Mouse (Mus musculus): ENCODE measurements around the gene Smtnl1. TPM values are rescaled to one million over a fixed set of nuclear protein-coding genes. Genes with fewer than 3 reads are reported as not detected.
"Not testable (repeated sequence)": the region's sequence is repeated elsewhere in the genome, so short reads cannot be mapped to it uniquely, and the experiment has no call there.

Gene Smtnl1
- total RNA-seq, 2 experiments from 2014 or later: not detected

GRCm38 (mm10) chr2:84838993-84839980 lies 16.8 kb upstream of the Smtnl1 start:
- no peak for DNase-seq (ENCODE audit: extremely low spot score in 1 of 2, low spot score in 1 of 2)

GRCm38 (mm10) chr2:84838593-84838949 lies 16.1 kb upstream of the Smtnl1 start, which contains the start of gene Slc43a1:
Slc43a1 (plus strand) TSS chr2:84838850.
- DNase-seq (ENCODE audit: extremely low spot score in 1 of 2, low spot score in 1 of 2): no peak

DNA sequence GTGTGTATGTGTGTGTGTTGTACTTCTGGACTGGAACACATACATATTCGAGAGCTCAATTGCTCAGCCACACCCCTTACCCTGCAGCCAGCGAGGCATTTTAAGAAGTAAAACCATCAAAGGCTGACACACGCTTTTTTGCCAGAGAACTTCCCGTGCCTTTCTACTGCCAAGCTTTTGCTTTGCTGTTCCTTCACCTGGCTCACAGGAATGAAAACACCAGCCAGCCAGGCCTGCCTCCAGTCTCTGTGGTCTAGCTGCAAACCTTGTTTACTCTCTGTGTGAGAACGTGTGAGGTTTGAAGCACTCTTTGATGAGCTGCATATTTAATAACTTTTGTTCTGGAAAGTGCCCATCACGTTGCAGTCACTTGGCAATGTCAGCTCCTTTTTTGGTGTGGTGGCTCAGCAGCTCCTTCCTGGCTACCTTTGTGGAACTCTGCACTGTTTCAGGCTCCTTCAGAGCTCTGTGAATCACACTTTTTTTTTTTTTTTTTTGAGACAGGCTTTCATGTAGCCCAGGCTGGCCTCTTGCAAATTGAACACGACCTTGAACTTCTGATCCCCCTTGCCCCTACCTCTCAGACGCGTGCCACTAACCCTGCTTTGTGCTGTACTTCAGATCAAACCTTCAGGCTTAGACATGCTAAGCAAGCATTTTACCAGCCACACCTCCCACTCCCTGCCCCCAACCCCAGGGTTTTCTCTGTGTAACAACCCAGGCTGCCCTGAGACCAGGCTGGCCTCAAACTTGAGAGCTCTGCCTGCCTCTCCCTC lies 15.6 kb upstream of the Smtnl1 start:
- no peak for DNase-seq (ENCODE audit: extremely low spot score in 1 of 2, low spot score in 1 of 2)

- no peak for DNase-seq (ENCODE audit: extremely low spot score in 1 of 2, low spot score in 1 of 2)
Observed at GRCm38 (mm10) chr2:84837107-84837506, 14.7 kb upstream of the Smtnl1 start.

- peak; percentile 67 to 88 for DNase-seq (ENCODE audit: extremely low spot score in 1 of 2, low spot score in 1 of 2)
Observed at GRCm38 (mm10) chr2:84831666-84832391, 9.4 kb upstream of the Smtnl1 start.

GRCm38 (mm10) chr2:84827283-84827920 lies 5.0 kb upstream of the Smtnl1 start:
- no peak for DNase-seq (ENCODE audit: extremely low spot score in 1 of 2, low spot score in 1 of 2)

DNA sequence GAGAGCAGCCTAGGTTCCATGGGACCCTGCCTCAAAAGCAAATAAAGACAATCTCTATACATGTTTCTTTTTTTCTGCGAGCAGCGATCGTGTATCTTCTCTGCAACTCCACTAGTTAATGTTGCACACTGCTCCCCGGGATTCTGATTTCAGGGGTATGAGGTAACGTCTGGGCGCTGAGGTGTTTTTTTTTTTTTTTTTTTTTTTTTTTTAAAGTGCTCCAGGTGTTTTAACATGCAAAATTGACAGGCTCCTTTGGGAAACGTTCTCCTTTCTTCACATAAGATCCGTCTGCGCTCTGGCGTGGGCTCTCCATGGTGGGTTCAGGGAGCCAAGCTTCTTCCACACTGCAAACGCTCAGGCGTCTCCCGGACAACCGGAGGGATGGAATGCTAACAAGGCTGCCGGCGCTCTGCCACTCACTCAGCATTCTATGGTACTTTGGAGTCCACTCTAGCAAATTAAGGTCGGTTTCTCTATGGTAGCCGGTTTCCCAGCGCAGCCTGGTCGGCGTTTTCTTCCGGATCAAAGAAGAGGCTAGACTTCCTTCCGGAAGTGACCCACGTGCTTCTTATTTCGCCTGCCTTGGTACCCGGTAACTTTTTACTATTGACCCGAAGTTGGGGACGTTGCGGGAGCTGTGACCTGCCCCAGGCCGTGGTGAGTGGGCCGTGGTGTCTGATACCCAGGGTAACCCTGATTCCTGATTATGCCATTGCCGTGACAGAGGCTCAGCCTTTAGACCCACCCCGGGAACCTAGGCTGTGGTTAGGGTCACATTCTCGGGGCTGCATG lies 4.2 kb upstream of the Smtnl1 start, which contains the start of gene Timm10:
Timm10 (plus strand) TSS at position 510 of the 795 bp plus-strand sequence.
- DNase-seq (ENCODE audit: extremely low spot score in 1 of 2, low spot score in 1 of 2): peak; percentile 67 to 72

- no peak for DNase-seq (ENCODE audit: extremely low spot score in 1 of 2, low spot score in 1 of 2)
Observed at GRCm38 (mm10) chr2:84823237-84823636, 785 bp upstream of the Smtnl1 start.

DNA sequence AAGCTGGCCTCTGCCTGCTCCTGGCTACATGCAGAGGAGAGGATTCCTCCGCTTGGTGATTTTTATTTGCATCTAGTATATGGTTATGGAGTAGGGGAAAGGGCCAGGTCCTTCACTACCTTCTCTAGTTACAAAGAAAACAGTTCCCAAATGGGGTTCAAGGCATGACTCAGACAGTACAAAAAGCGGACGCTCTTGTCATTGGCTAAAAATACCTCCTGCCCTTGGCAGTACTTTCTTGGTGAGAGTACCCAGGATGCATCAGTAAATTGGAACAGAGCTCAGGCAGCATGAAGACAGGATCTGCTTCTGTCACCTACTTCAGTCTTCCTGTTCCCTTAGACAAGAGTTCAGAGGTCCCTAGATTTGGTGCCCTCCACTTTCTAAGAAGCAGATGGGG lies 2.6 kb downstream of the Smtnl1 start:
- no peak for DNase-seq (ENCODE audit: extremely low spot score in 1 of 2, low spot score in 1 of 2)

- DNase-seq (ENCODE audit: extremely low spot score in 1 of 2, low spot score in 1 of 2): no peak
Observed at GRCm38 (mm10) chr2:84812676-84813075, 9.8 kb downstream of the Smtnl1 start.

DNA sequence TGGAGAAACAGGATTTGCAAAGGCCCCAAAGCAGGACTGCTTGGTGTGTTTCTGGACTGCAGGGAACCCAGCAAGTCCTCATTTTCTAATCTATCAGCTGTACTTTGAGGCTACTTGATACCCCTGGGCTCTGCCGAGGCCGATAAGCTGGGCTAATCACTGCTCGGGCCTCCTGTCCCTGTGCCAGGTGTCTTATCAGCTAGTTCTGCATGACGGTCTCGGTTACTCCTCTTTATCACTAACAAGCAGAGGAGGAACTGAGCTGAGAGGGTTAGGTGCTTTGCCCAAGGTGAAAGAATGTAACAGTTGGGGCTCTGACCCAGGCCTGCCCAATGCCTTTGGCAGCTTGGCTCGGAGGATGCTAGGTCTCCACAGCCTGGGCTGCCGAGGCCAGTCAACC lies 10.6 kb downstream of the Smtnl1 start:
- no peak for DNase-seq (ENCODE audit: extremely low spot score in 1 of 2, low spot score in 1 of 2)

DNA sequence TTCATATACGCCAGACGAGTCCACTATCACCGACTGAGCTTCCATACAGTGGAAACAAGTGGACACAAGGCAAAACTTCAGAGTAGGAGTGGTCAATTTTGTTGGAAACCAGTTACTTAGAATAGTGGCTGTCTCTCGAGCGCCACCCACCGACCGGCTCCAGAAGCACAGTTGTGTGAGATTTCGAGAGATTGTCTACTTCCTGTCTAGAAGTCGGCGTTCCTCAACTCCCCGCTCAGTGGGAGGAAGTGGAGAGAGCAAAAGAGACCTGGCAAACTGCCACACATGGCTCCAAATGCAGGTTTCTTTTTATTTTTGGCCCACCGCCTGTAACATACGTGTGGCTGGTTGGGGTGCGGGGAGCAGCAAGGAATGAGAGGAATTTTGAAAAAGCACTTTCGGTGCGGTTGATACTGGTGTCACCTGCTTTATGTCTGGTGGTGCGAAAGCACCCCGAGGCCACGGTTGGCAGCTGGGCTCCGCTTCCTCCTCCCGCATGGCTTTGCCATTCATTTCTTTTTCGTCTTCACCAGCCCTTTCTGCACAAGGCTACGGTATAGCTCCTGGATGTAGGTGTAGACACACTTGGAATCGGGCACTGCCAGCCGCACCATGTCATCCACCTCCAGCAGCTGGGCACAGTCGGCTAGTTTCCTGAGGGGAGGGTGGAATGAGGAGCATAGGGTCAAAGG lies 11.4 kb downstream of the Smtnl1 start:
- peak; percentile 69 to 87 for DNase-seq (ENCODE audit: extremely low spot score in 1 of 2, low spot score in 1 of 2)

GRCm38 (mm10) chr2:84810526-84810885 lies 11.9 kb downstream of the Smtnl1 start:
- DNase-seq (ENCODE audit: extremely low spot score in 1 of 2, low spot score in 1 of 2): no peak

DNA sequence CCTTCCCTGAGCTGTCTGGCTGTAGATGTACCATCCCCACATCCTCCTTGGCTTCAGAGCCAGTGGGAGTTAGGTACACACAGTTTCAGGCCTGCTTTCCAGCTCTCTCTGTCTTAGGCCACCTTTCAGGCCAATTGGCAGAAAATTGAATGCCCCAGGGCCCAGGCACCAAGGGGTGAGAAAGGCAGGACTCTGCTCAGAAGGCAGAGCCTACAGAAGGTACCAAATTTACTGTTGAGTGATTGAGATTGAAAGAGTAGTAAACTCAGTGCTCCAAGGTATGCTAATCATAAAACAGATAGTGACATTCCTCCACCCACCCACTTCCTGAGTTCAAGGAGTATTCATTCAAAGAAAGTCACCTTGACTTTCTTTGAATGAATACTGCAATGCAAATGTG lies 13.1 kb downstream of the Smtnl1 start:
- no peak for DNase-seq (ENCODE audit: extremely low spot score in 1 of 2, low spot score in 1 of 2)

DNA sequence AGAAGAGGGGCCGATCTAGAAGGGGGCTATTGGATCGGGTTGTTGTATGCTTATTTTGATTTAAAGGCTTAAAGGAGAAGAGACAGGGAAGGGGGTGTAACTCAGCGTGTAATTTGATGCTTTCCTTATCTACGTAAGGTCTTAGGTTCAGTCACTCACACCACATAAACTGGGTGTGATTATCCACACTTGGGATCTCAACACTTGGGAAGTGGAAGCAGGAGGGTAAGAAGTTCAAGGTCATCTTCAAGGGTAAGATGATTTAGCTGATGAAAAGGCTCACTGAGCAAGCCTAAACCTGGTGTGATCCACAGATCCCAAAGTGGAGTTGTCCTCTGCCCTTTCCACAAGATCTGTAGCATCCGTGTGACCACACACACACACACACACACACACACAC lies 15.9 kb downstream of the Smtnl1 start:
- no peak for DNase-seq (ENCODE audit: extremely low spot score in 1 of 2, low spot score in 1 of 2)

DNA sequence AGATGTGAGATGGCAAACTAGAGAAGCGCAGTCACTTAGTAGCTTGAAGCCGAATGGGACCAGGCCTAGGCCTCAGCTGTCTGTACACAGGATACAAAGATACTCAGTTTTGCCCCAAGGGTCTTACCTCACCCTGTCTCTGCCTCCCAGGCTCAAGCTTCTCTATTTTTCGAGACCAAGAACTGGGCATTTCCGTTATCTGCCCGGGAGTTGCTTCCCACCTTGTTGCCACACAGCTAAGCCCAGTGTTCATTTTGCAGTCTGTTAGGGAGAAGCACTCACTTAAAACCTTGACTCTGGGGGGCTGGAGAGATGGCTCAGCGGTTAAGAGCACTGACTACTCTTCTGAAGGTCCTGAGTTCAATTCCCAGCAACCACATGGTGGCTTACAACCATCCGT lies 18.5 kb downstream of the Smtnl1 start:
- DNase-seq (ENCODE audit: extremely low spot score in 1 of 2, low spot score in 1 of 2): no peak

- not testable (repeated sequence) for DNase-seq (ENCODE audit: extremely low spot score in 1 of 2, low spot score in 1 of 2)
Observed at GRCm38 (mm10) chr2:84801223-84801622, 21.2 kb downstream of the Smtnl1 start.

DNA sequence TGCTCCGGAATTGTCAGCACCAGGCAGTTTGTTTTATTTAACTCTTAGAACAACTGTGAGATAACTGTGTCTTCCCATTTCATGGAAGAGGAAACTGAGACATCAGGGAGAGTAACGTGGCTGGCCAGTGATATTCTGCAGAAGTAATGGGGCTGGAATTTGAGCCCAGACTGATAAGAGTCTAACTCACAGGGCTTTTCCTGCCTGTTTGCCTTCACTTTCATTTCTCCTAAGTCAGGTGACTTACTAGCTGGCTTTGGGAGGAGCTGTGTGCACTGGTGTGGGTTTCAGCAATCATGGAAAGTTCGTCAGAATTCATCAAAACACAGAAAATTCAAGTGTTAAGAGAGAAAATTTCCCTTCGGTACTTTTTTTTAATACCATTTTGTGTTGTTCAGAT lies 22.1 kb downstream of the Smtnl1 start:
- DNase-seq (ENCODE audit: extremely low spot score in 1 of 2, low spot score in 1 of 2): no peak

DNA sequence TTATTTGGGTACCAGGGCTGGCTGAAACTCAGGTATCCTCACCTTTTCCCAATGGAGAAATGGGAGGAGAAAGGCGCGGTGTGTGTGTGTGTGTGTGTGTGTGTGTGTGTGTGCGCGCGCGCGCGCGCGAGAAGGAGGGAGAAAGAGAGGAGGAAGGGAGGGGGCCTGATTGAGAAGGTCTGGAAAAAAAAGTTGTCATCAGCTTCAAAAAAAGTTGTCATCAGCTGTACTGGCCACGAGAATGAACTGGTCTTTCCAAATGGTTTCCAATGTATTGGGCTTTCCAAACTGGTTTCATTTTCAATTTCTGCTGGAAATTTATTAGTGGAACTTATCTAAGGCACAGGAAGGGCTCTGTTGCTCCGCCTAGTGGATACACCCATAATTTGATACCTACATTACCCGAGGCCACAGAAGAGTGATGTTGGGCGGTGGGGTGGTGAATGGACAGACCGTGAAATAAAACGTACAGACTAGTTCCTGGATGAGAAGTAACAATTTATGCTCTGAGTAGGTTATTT lies 23.4 kb downstream of the Smtnl1 start:
- peak; percentile 36 to 55 for DNase-seq (ENCODE audit: extremely low spot score in 1 of 2, low spot score in 1 of 2)
